Mouse (Mus musculus) intestine, embryonic 14.5 days (tissue): ENCODE data around the gene Mas1. TPM values are rescaled to one million over a fixed set of nuclear protein-coding genes. Genes with fewer than 3 reads are reported as not detected.

Experiments used
- ATAC-seq: fragments of 200-750 bp; cut with Nextera tagmentation; replicated peaks from 2 replicates; pipeline ENCODE4 v1.8.0; 2017; ENCODE audit warnings: low read depth, moderate number of reproducible peaks, moderate TSS enrichment, moderate library complexity; ENCODE audit not compliant: low FRiP score, low TSS enrichment
- DNase-seq: peaks from one replicate; pipeline ENCODE4 v3.0.0-alpha.2; 2018; ENCODE audit warnings: low spot score
- H3K27ac ChIP-seq: fragments of 300-500 bp; sonication (generic); 2 replicates; pipeline ENCODE4 v1.5.1; 2014; ENCODE audit warnings: low read depth, mild to moderate bottlenecking, control low read depth
- H3K27me3 ChIP-seq: fragments of 300-500 bp; sonication (generic); replicated peaks from 2 replicates; pipeline ENCODE4 v1.6.1; 2014; ENCODE audit warnings: low read length, control low read depth; ENCODE audit not compliant: control insufficient read depth, insufficient read depth
- H3K36me3 ChIP-seq: fragments of 300-500 bp; sonication (generic); 2 replicates; pipeline ENCODE4 v1.6.1; 2014; ENCODE audit warnings: low read length, control low read depth; ENCODE audit not compliant: control insufficient read depth, insufficient read depth
- H3K4me1 ChIP-seq: fragments of 300-500 bp; sonication (generic); replicated peaks from 2 replicates; pipeline ENCODE4 v1.6.1; 2014; ENCODE audit warnings: low read length, control low read depth, mixed read lengths; ENCODE audit not compliant: control insufficient read depth, insufficient read depth
- H3K4me2 ChIP-seq: fragments of 300-500 bp; sonication (generic); 2 replicates; pipeline ENCODE4 v1.6.1; 2014; ENCODE audit warnings: low read length
- H3K4me3 ChIP-seq: fragments of 300-500 bp; sonication (generic); 2 replicates; pipeline ENCODE4 v1.5.1; 2014; ENCODE audit warnings: low read depth, low read length, control low read depth, mixed read lengths
- H3K9ac ChIP-seq: fragments of 300-500 bp; sonication (generic); 2 replicates; pipeline ENCODE4 v1.6.1; 2014; ENCODE audit warnings: mild to moderate bottlenecking, low read length
- H3K9me3 ChIP-seq: fragments of 300-500 bp; sonication (generic); 2 replicates; pipeline ENCODE4 v1.6.1; 2016; ENCODE audit warnings: low read length, control low read depth; ENCODE audit not compliant: control insufficient read depth
- WGBS: fragments of 180-500 bp; shearing (Covaris S2); extraction: QIAGEN DNeasy Blood & Tissue Kit; methylation state at CpG from one replicate; pipeline ENCODE4 v1.1.7; 2014; 5-methylcytosine and 5-hydroxymethylcytosine counted together
- polyA plus RNA-seq: library from polyadenylated mRNA; unstranded; fragments of >200 nt; fragmentation: Nextera tagmentation; extraction: Ambion mirVana; gene quantifications from 2 replicates; pipeline ENCODE4 v1.2.1, GENCODE M21; 2014

The Mas1 gene
- polyA plus RNA-seq = 0.64 and 1.3 TPM in 2 replicates

GRCm38 (mm10) chr17:12868043-12868442, at the start of gene Mas1:
Gene Mas1 (minus strand): TSS chr17:12868143.
- ATAC-seq (0 out of 2 replicates have a peak, but pooled peaks have one; percentile 25), DNase-seq (no peak)
- Histone ChIP-seq H3K27ac (no peak within 1 kb of the TSS), H3K27me3 (no peaks in the 10 kb centered on the region), H3K4me2 (no peak within 1 kb of the TSS), H3K4me3 (no peak within 1 kb of the TSS), H3K9me3 (no peaks in the 10 kb centered on the region), H3K4me1 (peaks cover 5% of the 10 kb centered on the region; the same call in 1 of the 2 replicates), H3K36me3 (no peaks in the 10 kb centered on the region), H3K9ac (no peak within 1 kb of the TSS)
- 11% methylated on average over 2 of the region's 2 CpGs for WGBS

DNA sequence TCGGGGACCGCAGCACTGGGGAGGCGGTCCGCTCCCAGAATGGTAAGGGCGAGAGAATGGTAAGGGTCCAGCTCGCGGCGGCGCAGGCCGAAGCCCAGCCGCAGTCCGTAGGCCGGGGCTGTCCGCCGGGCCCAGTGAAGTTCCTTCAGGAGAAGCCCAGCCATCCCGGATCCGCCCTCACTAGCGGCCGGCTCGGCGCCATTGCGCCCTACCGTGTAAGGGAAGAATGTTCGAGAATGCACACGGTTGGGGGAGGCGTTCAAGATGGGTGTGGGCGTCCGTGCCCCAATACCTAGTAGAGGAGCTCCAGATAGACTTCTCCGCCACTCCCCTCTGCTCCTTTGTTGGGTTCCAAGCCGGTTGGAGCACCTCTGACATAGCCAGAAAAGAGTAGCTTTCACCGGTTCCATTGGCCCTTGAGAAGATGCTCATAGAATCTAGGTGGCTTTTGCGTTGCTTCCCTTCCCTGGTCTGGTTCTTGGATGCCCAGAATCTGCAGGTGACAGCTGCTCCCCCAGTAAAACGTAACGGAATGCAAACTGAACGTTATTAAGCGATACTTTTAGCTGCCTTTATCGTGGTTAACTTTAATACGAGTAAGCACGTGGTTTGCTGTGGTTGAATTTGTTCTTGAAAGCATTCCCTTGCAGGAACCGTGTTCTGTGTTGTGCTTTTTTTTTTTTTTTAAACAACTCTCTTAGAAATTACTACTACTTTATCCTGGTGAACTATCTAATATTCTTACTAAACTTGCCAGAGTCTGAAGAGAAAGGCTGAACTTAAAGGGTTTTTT, 48.8 kb upstream of the Mas1 start:
- Histone ChIP-seq H3K27ac (peak overlapping the region; percentile 79), H3K4me1 (peaks cover 10% of the 10 kb centered on the region; the same call in 1 of the 2 replicates), H3K4me3 (peak overlapping the region; percentile 76), H3K36me3 (peaks cover 59% of the 10 kb centered on the region), H3K9me3 (no peaks in the 10 kb centered on the region), H3K4me2 (peak overlapping the region; percentile 75), H3K9ac (peak overlapping the region; percentile 90), H3K27me3 (no peaks in the 10 kb centered on the region)
- ATAC-seq (peak; percentile 67), DNase-seq (no peak)
- under 1% methylated on average over 40 of the region's 40 CpGs for WGBS

GRCm38 (mm10) chr17:12915881-12916583, 48.1 kb upstream of the Mas1 start, which contains the start of gene Mrpl18:
Gene Mrpl18 (minus strand): TSS chr17:12916345.
- H3K4me1 ChIP-seq = peaks cover 10% of the 10 kb centered on the region; the same call in 1 of the 2 replicates
- no peaks in the 10 kb centered on the region for H3K9me3 ChIP-seq
- peak within 1 kb of the TSS; percentile 88 for H3K4me2 ChIP-seq
- peak within 1 kb of the TSS; percentile 76 for H3K4me3 ChIP-seq
- H3K27me3 ChIP-seq = no peaks in the 10 kb centered on the region
- under 1% methylated on average over 56 of the region's 56 CpGs for WGBS
- peak; percentile 96 for DNase-seq
- peak within 1 kb of the TSS; percentile 79 for H3K27ac ChIP-seq
- ATAC-seq = peak; percentile 99
- H3K9ac ChIP-seq = peak within 1 kb of the TSS; percentile 90
- H3K36me3 ChIP-seq = peaks cover 59% of the 10 kb centered on the region

DNA sequence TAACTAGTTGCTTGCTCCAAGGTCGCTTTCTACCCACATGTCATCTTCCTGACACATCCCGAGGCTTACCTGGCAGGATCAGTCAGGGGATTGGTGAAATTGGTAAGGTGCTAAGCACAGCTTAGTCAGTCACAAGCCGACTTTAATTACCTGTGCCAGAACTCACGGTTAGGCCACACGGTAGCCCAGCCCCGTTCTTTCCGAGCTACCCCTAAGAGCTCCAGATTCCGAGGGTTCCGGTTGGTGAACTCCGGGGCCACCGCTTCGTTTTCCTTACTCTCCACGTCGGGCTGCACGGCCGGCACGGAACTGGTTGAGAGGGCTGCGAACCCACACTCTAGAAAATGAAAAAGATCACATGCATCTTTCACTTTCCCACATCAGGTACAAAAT, 47.5 kb upstream of the Mas1 start, which contains the start of gene Tcp1:
Tcp1 (plus strand) TSS at position 214 of the 393 bp plus-strand sequence.
- H3K4me1 ChIP-seq = peaks cover 10% of the 10 kb centered on the region; the same call in 1 of the 2 replicates
- H3K27me3 ChIP-seq = no peaks in the 10 kb centered on the region
- H3K27ac ChIP-seq = peak within 1 kb of the TSS; percentile 79
- no peaks in the 10 kb centered on the region for H3K9me3 ChIP-seq
- H3K9ac ChIP-seq = peak within 1 kb of the TSS; percentile 90
- peak within 1 kb of the TSS; percentile 76 for H3K4me3 ChIP-seq
- DNase-seq = no peak
- 1% methylated on average over 18 of the region's 18 CpGs for WGBS
- peak within 1 kb of the TSS; percentile 88 for H3K4me2 ChIP-seq
- ATAC-seq = peak; percentile 17; the same call in 1 of the 2 replicates
- peaks cover 59% of the 10 kb centered on the region for H3K36me3 ChIP-seq

DNA sequence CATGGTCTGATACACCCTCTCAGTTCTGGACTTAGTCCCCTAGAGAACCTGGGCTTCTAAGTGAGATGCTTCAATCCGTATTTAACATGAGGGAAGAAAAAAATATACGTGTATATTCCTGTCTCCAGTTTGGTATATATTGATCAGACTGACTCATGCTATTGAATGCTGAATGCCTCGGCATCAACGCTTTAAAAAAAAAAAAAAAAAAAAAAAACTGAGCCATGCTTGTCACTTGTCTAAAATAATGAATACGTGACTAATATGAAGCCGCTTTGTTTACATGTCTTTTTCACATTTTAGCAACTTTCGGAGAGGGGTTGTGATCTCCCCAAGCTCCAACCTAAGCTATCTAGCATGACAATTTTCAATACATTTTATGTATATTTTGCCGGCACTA, 42.4 kb upstream of the Mas1 start:
- no peaks in the 10 kb centered on the region for H3K9me3 ChIP-seq
- no peak overlapping the region for H3K4me2 ChIP-seq
- no peak overlapping the region for H3K4me3 ChIP-seq
- no peak overlapping the region for H3K9ac ChIP-seq
- H3K27ac ChIP-seq = no peak overlapping the region
- 0 out of 2 replicates have a peak, but pooled peaks cover 3% of the 10 kb centered on the region for H3K4me1 ChIP-seq
- no peak for DNase-seq
- no peaks in the 10 kb centered on the region for H3K27me3 ChIP-seq
- H3K36me3 ChIP-seq = peaks cover 36% of the 10 kb centered on the region
- no peak for ATAC-seq
- WGBS = 87% methylated on average over 8 of the region's 8 CpGs

DNA sequence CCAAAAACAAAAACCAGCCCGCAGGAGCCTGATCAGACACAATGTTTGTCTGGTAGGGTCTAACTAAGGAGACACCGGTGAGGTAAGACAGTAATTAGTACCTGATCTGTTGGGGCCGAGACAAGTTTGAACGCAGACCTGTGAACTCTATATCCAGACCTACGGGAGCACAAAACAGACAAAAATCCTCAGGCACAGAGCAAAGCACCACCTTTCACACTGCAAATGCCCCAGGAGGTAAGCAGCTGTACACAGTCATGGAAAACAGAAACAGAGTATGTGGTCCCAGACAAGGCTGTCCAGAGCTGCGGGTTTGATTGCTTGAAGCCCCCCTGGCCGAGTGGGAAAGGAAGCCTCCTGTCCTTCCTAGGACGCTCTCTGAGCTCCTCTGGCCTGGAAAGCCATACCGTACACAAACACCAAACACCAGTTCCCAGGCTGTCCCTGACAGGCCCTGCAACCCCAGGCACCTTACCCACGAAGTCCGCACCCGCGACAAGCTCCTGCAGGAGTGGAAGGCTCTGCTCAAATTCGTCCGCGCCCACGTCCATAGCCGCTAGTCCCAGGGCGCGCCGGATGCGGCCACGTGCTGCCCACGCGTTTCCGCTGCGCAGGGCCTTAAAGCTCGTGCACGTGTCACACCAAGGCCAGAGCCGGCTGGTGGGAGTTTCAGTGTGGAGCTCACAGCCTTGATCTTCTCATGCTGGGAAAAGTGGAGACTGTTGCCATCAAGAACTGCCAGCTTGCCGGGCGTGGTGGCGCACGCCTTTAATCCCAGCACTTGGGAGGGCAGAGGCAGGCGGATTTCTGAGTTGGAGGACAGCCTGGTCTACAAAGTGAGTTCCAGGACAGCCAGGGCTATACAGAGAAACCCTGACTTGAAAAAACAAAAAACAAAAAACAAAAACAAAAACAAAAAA, 41.7 kb upstream of the Mas1 start, which contains the start of gene Pnldc1:
Pnldc1 (minus strand) TSS at position 870 of the 920 bp plus-strand sequence.
- DNase-seq (no peak), ATAC-seq (no peak)
- Histone ChIP-seq H3K27me3 (no peaks in the 10 kb centered on the region), H3K9ac (no peak within 1 kb of the TSS), H3K27ac (no peak within 1 kb of the TSS), H3K36me3 (peaks cover 36% of the 10 kb centered on the region), H3K9me3 (no peaks in the 10 kb centered on the region), H3K4me1 (no peaks in the 10 kb centered on the region), H3K4me2 (no peak within 1 kb of the TSS), H3K4me3 (no peak within 1 kb of the TSS)
- 75% methylated on average over 35 of the region's 35 CpGs for WGBS

- 81% methylated on average over 9 of the region's 9 CpGs for WGBS
- no peaks in the 10 kb centered on the region for H3K27me3 ChIP-seq
- H3K36me3 ChIP-seq = peaks cover 16% of the 10 kb centered on the region
- no peak overlapping the region for H3K4me2 ChIP-seq
- H3K27ac ChIP-seq = no peak overlapping the region
- no peak overlapping the region for H3K9ac ChIP-seq
- H3K9me3 ChIP-seq = no peaks in the 10 kb centered on the region
- H3K4me3 ChIP-seq = no peak overlapping the region
- ATAC-seq (no peak), DNase-seq (no peak)
- H3K4me1 ChIP-seq = no peaks in the 10 kb centered on the region
These were observed 38.5 kb upstream of the Mas1 start for GRCm38 (mm10) chr17:12906436-12906835.

- H3K27me3 ChIP-seq = no peaks in the 10 kb centered on the region
- H3K9ac ChIP-seq = no peak overlapping the region
- H3K9me3 ChIP-seq = no peaks in the 10 kb centered on the region
- no peak overlapping the region for H3K4me2 ChIP-seq
- H3K4me1 ChIP-seq = no peaks in the 10 kb centered on the region
- ATAC-seq = no peak
- no peak overlapping the region for H3K4me3 ChIP-seq
- peaks cover 10% of the 10 kb centered on the region for H3K36me3 ChIP-seq
- no peak for DNase-seq
- no peak overlapping the region for H3K27ac ChIP-seq
- WGBS = 78% methylated on average over 4 of the region's 4 CpGs
These were observed 37.9 kb upstream of the Mas1 start for GRCm38 (mm10) chr17:12905810-12906209.
